Mouse (Mus musculus): Measurements from ENCODE around the gene Stk4.

The Stk4 gene

GRCm38 (mm10) chr2:164082175-164082574 is 12.1 kb downstream of the Stk4 start:
- DNase-seq = no peak

GRCm38 (mm10) chr2:164083609-164084341 is 13.7 kb downstream of the Stk4 start:
- DNase-seq = no peak

GRCm38 (mm10) chr2:164084342-164084700 is 14.2 kb downstream of the Stk4 start:
- no peak for DNase-seq

GRCm38 (mm10) chr2:164087416-164088017 is 17.4 kb downstream of the Stk4 start:
- DNase-seq = no peak

- no peak for DNase-seq
These were observed 19.4 kb downstream of the Stk4 start for GRCm38 (mm10) chr2:164089508-164089907.

- DNase-seq = no peak
These were observed 24.0 kb downstream of the Stk4 start for GRCm38 (mm10) chr2:164094152-164094551.

- DNase-seq = peak; percentile 69 to 83
These were observed 28.6 kb downstream of the Stk4 start for GRCm38 (mm10) chr2:164098603-164099250.

- DNase-seq = no peak
These were observed 31.8 kb downstream of the Stk4 start for GRCm38 (mm10) chr2:164101936-164102335.

GRCm38 (mm10) chr2:164102366-164102765 is 32.2 kb downstream of the Stk4 start:
- no peak for DNase-seq

GRCm38 (mm10) chr2:164103501-164103900 is 33.4 kb downstream of the Stk4 start:
- DNase-seq = peak; percentile 61 to 79

GRCm38 (mm10) chr2:164106287-164107035 is 36.3 kb downstream of the Stk4 start:
- DNase-seq = no peak

- no peak for DNase-seq
These were observed 37.2 kb downstream of the Stk4 start for GRCm38 (mm10) chr2:164107125-164107874.

- no peak for DNase-seq
These were observed 38.4 kb downstream of the Stk4 start for GRCm38 (mm10) chr2:164108501-164108900.

GRCm38 (mm10) chr2:164111546-164111945 is 41.4 kb downstream of the Stk4 start:
- no peak for DNase-seq

GRCm38 (mm10) chr2:164114051-164114450 is 43.9 kb downstream of the Stk4 start:
- no peak for DNase-seq

GRCm38 (mm10) chr2:164115531-164115930 is 45.4 kb downstream of the Stk4 start:
- DNase-seq = no peak

GRCm38 (mm10) chr2:164119503-164119902 is 49.4 kb downstream of the Stk4 start:
- DNase-seq = no peak

GRCm38 (mm10) chr2:164123169-164123766 is 53.1 kb downstream of the Stk4 start:
- DNase-seq = no peak

- peak; percentile 39 to 51 for DNase-seq
These were observed 56.4 kb downstream of the Stk4 start for GRCm38 (mm10) chr2:164126533-164126955.

- no peak for DNase-seq
These were observed 57.2 kb downstream of the Stk4 start for GRCm38 (mm10) chr2:164127297-164127696.

- no peak for DNase-seq
These were observed 58.7 kb downstream of the Stk4 start for GRCm38 (mm10) chr2:164128576-164129411.

All from cerebellum, adult 18-20 months (tissue).